Mouse (Mus musculus): ENCODE data around the gene Chat. TPM values are rescaled to one million over a fixed set of nuclear protein-coding genes. Genes with fewer than 3 reads are reported as not detected.
"Not testable (repeated sequence)": the region's sequence is repeated elsewhere in the genome, so short reads cannot be mapped to it uniquely, and the experiment has no call there.

Gene Chat
- polyA plus RNA-seq, 1 experiment from 2014 or later, result not detected

DNA sequence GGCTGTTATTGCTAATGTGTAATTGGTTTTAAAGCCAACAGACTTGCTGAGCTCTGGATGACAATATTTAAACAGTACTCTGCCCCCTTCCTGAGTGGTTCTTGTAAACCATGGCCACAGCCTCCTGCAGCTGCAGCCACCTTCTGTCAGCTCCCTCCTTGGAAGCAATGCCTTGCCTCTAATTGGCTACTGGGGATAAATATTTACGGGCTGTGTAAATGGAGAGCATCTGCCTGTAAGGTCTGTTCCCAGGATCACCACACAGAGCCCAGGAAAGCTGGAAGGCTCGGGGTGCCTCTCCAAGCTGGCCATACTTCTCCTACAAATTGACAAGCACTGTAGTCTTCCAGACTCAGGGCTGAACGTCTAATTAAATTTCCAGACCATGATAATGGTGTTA lies 26.0 kb downstream of the Chat start:
- Histone ChIP-seq H3K9me3 (no peaks in the 10 kb centered on the region), H3K27ac (no peak overlapping the region), H3K4me1 (no peaks in the 10 kb centered on the region), H3K36me3 (no peaks in the 10 kb centered on the region), H3K9ac (no peak overlapping the region), H3K27me3 (peaks cover 3% of the 10 kb centered on the region; the same call in 1 of the 2 replicates), H3K4me2 (replicated peaks) (no peak overlapping the region), H3K4me3 (no peak overlapping the region)
- 0 out of 2 replicates have a peak, but pooled peaks have one; percentile 28 for ATAC-seq (ENCODE audit: insufficient number of reproducible peaks, insufficient read depth, low FRiP score, low TSS enrichment)
- 36% methylated on average over 3 of the region's 3 CpGs for WGBS

DNA sequence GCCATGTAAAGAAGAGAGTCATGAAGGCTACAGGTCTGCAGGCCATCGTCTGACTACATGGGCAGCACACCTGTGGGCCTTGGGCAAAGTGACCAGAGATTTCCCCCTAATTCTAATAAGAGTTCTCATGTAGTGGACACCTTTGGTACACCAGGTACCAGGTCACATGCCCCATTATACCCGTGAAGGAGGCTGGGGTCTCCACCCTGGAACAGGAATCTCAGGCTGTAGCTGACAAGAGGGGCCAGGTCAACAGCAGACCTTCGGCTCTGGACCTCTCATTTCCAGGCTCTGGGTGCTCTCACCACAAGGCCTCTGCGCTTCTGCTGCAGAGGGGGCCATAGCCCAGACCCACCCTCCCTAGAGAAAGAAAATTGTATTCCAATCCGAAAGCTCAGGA lies 26.5 kb downstream of the Chat start:
- Histone ChIP-seq H3K9me3 (no peaks in the 10 kb centered on the region), H3K4me2 (replicated peaks) (no peak overlapping the region), H3K27me3 (no peaks in the 10 kb centered on the region), H3K4me3 (no peak overlapping the region), H3K9ac (no peak overlapping the region), H3K36me3 (no peaks in the 10 kb centered on the region), H3K4me1 (no peaks in the 10 kb centered on the region), H3K27ac (no peak overlapping the region)
- WGBS, result 68% methylated on average over 5 of the region's 5 CpGs
- 0 out of 2 replicates have a peak, but pooled peaks have one; percentile 41 for ATAC-seq (ENCODE audit: insufficient number of reproducible peaks, insufficient read depth, low FRiP score, low TSS enrichment)

DNA sequence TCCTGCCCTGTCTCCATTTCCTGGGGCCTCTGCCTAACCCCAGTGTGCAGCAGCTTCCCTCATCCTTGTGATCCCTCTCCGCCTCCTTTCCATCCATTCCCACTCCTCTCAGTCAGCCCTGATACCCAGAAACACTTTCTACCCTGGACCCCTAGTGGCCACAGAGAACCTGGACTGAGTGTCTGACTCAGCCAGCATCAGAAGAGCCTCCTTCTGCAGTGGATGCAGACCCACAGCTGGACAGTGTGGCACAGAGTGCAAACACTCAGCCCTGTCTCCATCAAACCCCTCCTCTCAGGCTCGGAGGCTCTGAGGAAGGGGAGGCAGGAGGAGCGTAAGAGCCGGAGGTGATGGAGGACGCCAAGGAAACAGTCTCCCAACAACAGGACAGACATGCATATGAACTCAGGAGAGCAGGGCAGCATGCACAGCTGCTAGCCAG lies 28.4 kb downstream of the Chat start:
- Histone ChIP-seq H3K27me3 (no peaks in the 10 kb centered on the region), H3K4me3 (no peak overlapping the region), H3K9me3 (no peaks in the 10 kb centered on the region), H3K36me3 (no peaks in the 10 kb centered on the region), H3K4me1 (no peaks in the 10 kb centered on the region), H3K4me2 (replicated peaks) (no peak overlapping the region), H3K9ac (no peak overlapping the region), H3K27ac (no peak overlapping the region)
- ATAC-seq (ENCODE audit: insufficient number of reproducible peaks, insufficient read depth, low FRiP score, low TSS enrichment), result no peak
- 20% methylated on average over 5 of the region's 5 CpGs for WGBS

DNA sequence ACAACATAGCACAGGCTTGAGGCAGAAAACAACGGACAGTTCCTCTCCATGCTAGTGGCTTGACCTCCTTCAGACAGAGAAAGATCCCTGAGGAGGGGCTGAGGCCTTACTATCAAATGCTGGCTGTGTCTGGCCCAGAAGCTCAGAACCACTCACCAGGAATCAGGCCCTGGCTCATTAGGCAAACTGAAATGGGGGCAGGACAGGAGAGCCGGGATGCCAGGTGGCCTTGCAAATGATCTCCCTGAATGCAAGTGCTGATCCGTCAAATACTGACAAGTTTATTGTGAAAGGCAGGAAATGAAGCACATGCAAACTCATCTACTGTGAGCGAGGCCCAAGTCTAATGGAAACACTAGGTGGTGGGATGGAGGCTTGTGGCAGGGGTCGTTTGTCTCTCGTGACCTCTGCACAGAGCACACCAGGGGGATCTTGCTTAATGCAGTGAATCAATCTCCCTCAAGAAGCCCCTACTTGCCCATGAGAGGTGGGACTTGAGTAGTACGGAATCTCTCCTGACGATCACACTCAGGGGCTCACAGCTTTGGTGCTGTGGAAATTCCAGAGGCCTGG lies 36.7 kb downstream of the Chat start:
- H3K27ac ChIP-seq, result no peak overlapping the region
- no peak for ATAC-seq (ENCODE audit: insufficient number of reproducible peaks, insufficient read depth, low FRiP score, low TSS enrichment)
- no peak overlapping the region for H3K4me3 ChIP-seq
- H3K36me3 ChIP-seq, result no peaks in the 10 kb centered on the region
- no peak overlapping the region for H3K9ac ChIP-seq
- no peak overlapping the region for H3K4me2 ChIP-seq (replicated peaks)
- H3K27me3 ChIP-seq, result no peaks in the 10 kb centered on the region
- 48% methylated on average over 8 of the region's 8 CpGs for WGBS
- H3K4me1 ChIP-seq, result no peaks in the 10 kb centered on the region
- no peaks in the 10 kb centered on the region for H3K9me3 ChIP-seq

DNA sequence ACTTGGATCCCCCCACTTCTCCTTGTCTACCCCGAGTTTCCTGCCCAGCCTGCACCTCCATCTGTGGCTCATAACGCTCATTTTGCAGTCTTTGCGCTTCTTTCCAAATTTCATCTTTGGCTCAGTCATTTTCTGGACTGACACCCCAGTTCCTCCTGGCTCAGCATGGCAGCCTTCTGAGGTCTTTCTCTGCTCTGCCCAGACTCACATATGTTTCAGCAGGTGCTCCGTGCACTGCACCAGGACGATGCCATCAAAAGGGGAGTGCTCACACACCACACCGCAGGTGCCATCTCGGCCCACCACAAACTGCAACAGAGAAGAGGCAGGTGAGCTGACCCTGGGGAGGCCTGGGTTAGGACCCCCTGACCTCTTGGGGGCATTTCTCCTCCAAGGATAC lies 41.8 kb downstream of the Chat start:
- Histone ChIP-seq H3K36me3 (no peaks in the 10 kb centered on the region), H3K4me3 (no peak overlapping the region), H3K27me3 (no peaks in the 10 kb centered on the region), H3K27ac (no peak overlapping the region), H3K9me3 (no peaks in the 10 kb centered on the region), H3K9ac (no peak overlapping the region), H3K4me2 (replicated peaks) (no peak overlapping the region), H3K4me1 (no peaks in the 10 kb centered on the region)
- 85% methylated on average over 7 of the region's 7 CpGs for WGBS
- ATAC-seq (ENCODE audit: insufficient number of reproducible peaks, insufficient read depth, low FRiP score, low TSS enrichment), result no peak

DNA sequence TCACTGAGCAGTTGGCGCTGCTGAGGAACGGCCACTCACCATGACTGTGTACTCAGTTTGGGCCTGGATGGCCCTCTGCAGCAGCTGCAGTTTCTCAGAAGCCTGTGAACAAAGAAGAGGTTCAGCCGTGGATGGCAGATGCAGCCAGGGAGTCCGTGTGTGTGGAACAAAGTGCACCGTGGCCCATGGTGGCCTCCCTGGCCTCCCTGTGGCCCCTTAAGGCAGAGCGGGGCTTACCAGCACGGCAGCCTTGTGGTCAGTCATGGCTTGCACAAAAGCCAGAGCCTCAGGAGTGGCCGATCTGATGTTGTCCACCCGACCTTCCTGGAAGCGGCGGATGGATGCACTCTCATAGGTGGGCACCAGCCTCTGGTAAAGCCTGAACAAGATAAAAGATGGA lies 47.0 kb downstream of the Chat start:
- Histone ChIP-seq H3K4me3 (no peak overlapping the region), H3K4me1 (no peaks in the 10 kb centered on the region)

DNA sequence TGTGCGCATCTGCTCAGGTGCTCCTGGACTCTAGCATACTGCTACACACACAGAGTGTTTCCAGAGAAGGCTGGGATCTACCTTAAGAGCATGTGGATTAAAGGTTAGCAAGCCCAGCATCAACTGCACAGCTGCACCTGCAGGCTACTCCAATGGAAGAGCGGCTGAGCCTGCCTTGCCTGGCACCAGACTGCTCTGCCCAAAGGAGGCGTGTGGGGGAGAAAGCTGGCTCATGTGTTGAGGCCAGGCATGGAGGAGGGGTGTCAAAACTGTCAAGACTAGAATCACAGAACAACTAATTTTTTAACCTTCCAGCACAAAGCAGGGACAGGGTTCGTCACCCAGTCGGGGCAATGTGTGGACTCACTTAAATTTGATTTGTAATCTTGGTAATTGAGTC lies 53.7 kb downstream of the Chat start:
- no peaks in the 10 kb centered on the region for H3K27me3 ChIP-seq
- no peaks in the 10 kb centered on the region for H3K36me3 ChIP-seq
- H3K27ac ChIP-seq, result no peak overlapping the region
- ATAC-seq (ENCODE audit: insufficient number of reproducible peaks, insufficient read depth, low FRiP score, low TSS enrichment), result no peak
- no peaks in the 10 kb centered on the region for H3K4me1 ChIP-seq
- no peak overlapping the region for H3K4me3 ChIP-seq
- no peak overlapping the region for H3K9ac ChIP-seq
- no peaks in the 10 kb centered on the region for H3K9me3 ChIP-seq
- no peak overlapping the region for H3K4me2 ChIP-seq (replicated peaks)
- 80% methylated on average over 5 of the region's 5 CpGs for WGBS

More for the DNA sequence above, 47.0 kb downstream of the Chat start:
- no peak for ATAC-seq (ENCODE audit: insufficient number of reproducible peaks, insufficient read depth, low FRiP score, low TSS enrichment)
- Histone ChIP-seq H3K36me3 (no peaks in the 10 kb centered on the region), H3K4me2 (replicated peaks) (no peak overlapping the region), H3K27me3 (no peaks in the 10 kb centered on the region), H3K9me3 (no peaks in the 10 kb centered on the region), H3K9ac (no peak overlapping the region), H3K27ac (no peak overlapping the region)
- WGBS, result 85% methylated on average over 11 of the region's 11 CpGs

DNA sequence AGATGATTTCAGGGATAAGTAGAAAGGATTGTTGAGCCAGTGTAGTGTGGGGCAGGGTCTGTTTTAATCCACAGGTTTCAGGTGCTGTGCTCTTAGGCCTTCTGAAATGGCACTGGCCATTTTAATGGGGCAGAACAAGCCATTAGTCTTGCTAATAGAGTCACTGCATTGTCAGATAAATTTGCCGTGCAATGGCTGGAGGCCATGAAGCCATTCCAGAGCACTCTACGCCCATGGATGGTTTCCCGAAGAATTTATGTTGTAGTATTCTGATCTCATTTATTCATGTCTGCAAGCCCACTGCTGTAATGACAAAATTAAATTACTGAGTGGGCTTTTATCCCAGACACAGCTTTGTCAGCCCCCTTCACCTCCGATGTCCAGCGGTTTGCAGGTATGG lies 55.7 kb downstream of the Chat start:
- no peaks in the 10 kb centered on the region for H3K27me3 ChIP-seq
- no peaks in the 10 kb centered on the region for H3K36me3 ChIP-seq
- H3K4me2 ChIP-seq (replicated peaks), result no peak overlapping the region
- H3K27ac ChIP-seq, result no peak overlapping the region
- no peaks in the 10 kb centered on the region for H3K4me1 ChIP-seq
- H3K9ac ChIP-seq, result no peak overlapping the region
- no peak overlapping the region for H3K4me3 ChIP-seq
- WGBS, result 71% methylated on average over 5 of the region's 5 CpGs
- no peaks in the 10 kb centered on the region for H3K9me3 ChIP-seq
- ATAC-seq (ENCODE audit: insufficient number of reproducible peaks, insufficient read depth, low FRiP score, low TSS enrichment), result no peak

DNA sequence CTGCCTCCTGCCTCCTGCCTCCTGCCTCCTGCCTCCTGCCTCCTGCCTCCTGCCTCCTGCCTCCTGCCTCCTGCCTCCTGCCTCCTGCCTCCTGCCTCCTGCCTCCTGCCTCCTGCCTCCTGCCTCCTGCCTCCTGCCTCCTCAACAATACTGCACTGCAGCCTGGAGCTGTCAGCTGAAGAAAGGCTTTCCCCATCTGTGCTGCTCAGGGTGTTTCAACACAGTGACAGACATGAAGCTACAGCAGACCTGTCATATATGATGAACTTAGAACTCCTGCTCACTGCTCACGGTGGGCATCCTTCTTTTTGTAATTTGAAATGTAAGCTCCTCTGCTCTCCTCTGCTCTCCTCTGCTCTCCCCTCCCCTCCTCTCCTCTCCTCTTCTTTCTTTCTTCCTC lies 60.4 kb downstream of the Chat start:
- H3K4me3 ChIP-seq; H3K27me3 ChIP-seq; H3K9me3 ChIP-seq; H3K27ac ChIP-seq; H3K9ac ChIP-seq; H3K4me1 ChIP-seq; H3K36me3 ChIP-seq; H3K4me2 ChIP-seq (replicated peaks); ATAC-seq (ENCODE audit: insufficient number of reproducible peaks, insufficient read depth, low FRiP score, low TSS enrichment): not testable (repeated sequence)
- WGBS, result 34% methylated on average over 1 of the region's 1 CpGs

DNA sequence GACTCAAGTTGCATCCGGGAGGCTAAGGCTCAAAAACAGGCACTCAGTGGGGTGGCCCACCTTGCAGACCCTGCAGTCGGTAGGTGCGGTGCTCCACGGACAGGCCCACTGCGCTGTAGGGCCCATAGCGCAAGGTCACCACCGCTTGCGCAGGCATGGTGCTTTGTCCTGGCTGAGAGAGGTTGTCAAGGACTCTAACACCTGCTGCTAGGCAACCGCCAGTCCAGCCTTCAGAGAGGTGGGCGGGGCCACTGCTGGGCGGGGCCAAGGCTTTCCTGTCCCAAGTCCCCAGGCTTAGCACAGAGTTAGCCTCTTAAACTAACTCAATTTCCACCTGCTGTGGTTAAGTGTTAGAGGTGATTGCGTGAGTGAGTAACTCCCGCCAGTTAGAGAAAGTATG lies 77.6 kb downstream of the Chat start, which contains the start of gene 1700024G13Rik:
TSS of gene 1700024G13Rik (minus strand) at position 196 of the 400 bp plus-strand sequence.
- Histone ChIP-seq H3K27me3 (no peaks in the 10 kb centered on the region), H3K4me2 (replicated peaks) (no peak within 1 kb of the TSS; the same call in 1 of the 2 replicates), H3K9ac (no peak within 1 kb of the TSS), H3K9me3 (no peaks in the 10 kb centered on the region), H3K4me1 (no peaks in the 10 kb centered on the region), H3K4me3 (no peak within 1 kb of the TSS), H3K36me3 (no peaks in the 10 kb centered on the region), H3K27ac (no peak within 1 kb of the TSS)
- peak; percentile 80 for ATAC-seq (ENCODE audit: insufficient number of reproducible peaks, insufficient read depth, low FRiP score, low TSS enrichment)
- 4% methylated on average over 13 of the region's 13 CpGs for WGBS

DNA sequence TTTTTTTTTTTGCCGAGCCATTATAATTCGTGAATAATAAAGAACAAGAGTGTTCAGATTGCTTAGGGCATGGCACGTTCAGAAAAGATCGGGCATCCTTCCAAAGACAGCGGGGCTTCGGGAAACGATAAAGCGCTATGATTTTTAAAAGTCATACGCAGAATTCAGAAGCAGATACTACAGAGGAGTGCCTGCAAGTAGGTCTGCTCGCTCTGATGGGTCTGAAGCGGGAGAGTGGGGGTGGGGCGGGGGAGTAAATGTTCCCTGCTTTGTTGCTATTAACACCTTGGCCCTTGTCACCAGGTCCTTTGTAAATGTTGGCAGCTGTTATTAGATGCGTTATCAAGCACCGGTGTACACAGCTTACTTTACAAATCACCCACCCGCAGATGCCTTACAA lies 84.2 kb downstream of the Chat start:
- H3K4me2 ChIP-seq (replicated peaks), result no peak overlapping the region
- no peaks in the 10 kb centered on the region for H3K9me3 ChIP-seq
- no peak overlapping the region for H3K27ac ChIP-seq
- 55% methylated on average over 15 of the region's 15 CpGs for WGBS
- H3K4me1 ChIP-seq, result peaks cover 8% of the 10 kb centered on the region; the same call in 1 of the 2 replicates
- no peak overlapping the region for H3K9ac ChIP-seq
- H3K27me3 ChIP-seq, result peaks cover 20% of the 10 kb centered on the region
- no peak overlapping the region for H3K4me3 ChIP-seq
- no peaks in the 10 kb centered on the region for H3K36me3 ChIP-seq
- no peak for ATAC-seq (ENCODE audit: insufficient number of reproducible peaks, insufficient read depth, low FRiP score, low TSS enrichment)

DNA sequence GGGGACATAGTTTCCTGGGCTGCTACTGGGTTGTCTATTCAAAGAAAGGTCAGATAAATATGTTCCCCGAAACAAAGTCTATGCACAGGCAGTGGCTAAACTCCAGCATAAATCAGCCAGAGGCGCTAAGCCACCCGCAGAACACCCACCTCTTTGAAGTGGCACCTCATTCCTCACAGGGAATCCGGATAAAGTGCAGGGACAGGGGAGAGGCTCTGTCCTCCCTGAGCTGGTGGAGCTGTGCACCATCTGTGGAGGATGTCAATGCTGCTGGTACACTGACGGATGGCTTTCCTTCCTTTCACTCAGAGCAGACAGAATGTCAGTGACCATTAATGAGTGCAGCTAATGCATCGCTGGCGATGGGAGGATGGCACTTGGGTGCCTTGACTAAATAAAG lies 84.7 kb downstream of the Chat start:
- peaks cover 8% of the 10 kb centered on the region; the same call in 1 of the 2 replicates for H3K4me1 ChIP-seq
- H3K27ac ChIP-seq, result no peak overlapping the region
- H3K4me3 ChIP-seq, result no peak overlapping the region
- H3K4me2 ChIP-seq (replicated peaks), result no peak overlapping the region
- H3K27me3 ChIP-seq, result peaks cover 20% of the 10 kb centered on the region
- no peaks in the 10 kb centered on the region for H3K9me3 ChIP-seq
- WGBS, result 44% methylated on average over 7 of the region's 7 CpGs
- no peak for ATAC-seq (ENCODE audit: insufficient number of reproducible peaks, insufficient read depth, low FRiP score, low TSS enrichment)
- H3K36me3 ChIP-seq, result no peaks in the 10 kb centered on the region
- H3K9ac ChIP-seq, result no peak overlapping the region; the same call in 1 of the 2 replicates
